Mouse (Mus musculus): Measurements from ENCODE around the gene Mipol1.

DNA sequence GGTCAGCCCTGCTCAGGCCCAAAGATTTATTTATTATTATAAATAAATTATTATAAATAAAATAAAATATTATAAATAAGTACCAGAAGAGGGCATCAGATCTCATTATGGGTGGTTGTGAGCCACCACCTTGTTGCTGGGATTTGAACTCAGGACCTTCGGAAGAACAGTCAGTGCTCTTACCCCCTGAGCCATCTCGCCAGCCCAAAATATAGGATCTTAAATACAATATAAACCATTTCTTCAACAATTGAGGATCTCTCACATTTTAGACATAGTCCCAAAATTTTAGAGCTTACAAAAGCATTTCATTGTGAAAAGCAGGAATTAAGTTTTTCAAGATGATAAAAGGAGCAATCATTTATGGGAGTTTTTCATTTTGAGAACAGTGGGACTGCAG lies 30.8 kb upstream of the Mipol1 start:
- TF ChIP-seq CTCF (IDR thresholded peaks at IDR 0.05; ENCODE audit: insufficient read depth, low read depth, low read length), result no peak
- TF ChIP-seq POLR2A (IDR thresholded peaks at IDR 0.05; ENCODE audit: insufficient read depth, low read depth, low read length), result no peak

Data from olfactory bulb, adult 2 months (tissue).